Mouse (Mus musculus) MEL (cell line): Measurements from ENCODE around the gene Skap2. TPM values are rescaled to one million over a fixed set of nuclear protein-coding genes. Genes with fewer than 3 reads are reported as not detected.

ENCODE experiments used
- DNase-seq: peaks from one replicate; pipeline ENCODE4 v3.0.0; 2011; ENCODE audit warnings: low read depth, low spot score
- H3K27ac ChIP-seq: 2 replicates; pipeline ENCODE4 v1.5.1; 2012; ENCODE audit warnings: low read depth, mild to moderate bottlenecking, control low read depth, low read length, moderate library complexity; ENCODE audit not compliant: control insufficient read depth
- H3K27me3 ChIP-seq, 2 experiments: fragments of 150-350 bp in 1 of 2; sonication (generic) in 1 of 2; 2 replicates each; pipeline ENCODE4 v1.6.1; 2012; ENCODE audit warnings: low read length in 2 of 2, mild to moderate bottlenecking in 2 of 2, improper control_type of control experiment in 1 of 2, moderate library complexity in 1 of 2; ENCODE audit not compliant: insufficient read depth in 2 of 2, control insufficient read depth in 1 of 2
- H3K36me3 ChIP-seq, 2 experiments: 2 replicates each; pipeline ENCODE4 v1.6.1; 2012 to 2014; ENCODE audit warnings: low read length in 2 of 2, improper control_type of control experiment in 1 of 2, inconsistent platforms in 1 of 2, mild to moderate bottlenecking in 1 of 2; ENCODE audit not compliant: insufficient read depth in 2 of 2, control insufficient read depth in 1 of 2
- H3K4me1 ChIP-seq, 2 experiments: fragments of 150-350 bp in 1 of 2; sonication (generic) in 1 of 2; 2 replicates each; pipeline ENCODE4 v1.6.1; 2012; ENCODE audit warnings: low read length in 2 of 2, improper control_type of control experiment in 1 of 2, mild to moderate bottlenecking in 1 of 2; ENCODE audit not compliant: insufficient read depth in 2 of 2, control insufficient read depth in 1 of 2
- H3K4me3 ChIP-seq, 2 experiments: fragments of 150-350 bp in 1 of 2; sonication (generic) in 1 of 2; 2 replicates each; pipeline ENCODE4 v1.5.1; 2012; ENCODE audit warnings: low read depth in 2 of 2, low read length in 2 of 2, mild to moderate bottlenecking in 2 of 2, moderate library complexity in 2 of 2, control low read depth in 1 of 2, improper control_type of control experiment in 1 of 2; ENCODE audit not compliant: control insufficient read depth in 1 of 2, insufficient read depth in 1 of 2
- H3K79me2 ChIP-seq: 2 replicates; pipeline ENCODE4 v1.6.1; 2012; ENCODE audit warnings: mild to moderate bottlenecking, low read length, moderate library complexity; ENCODE audit not compliant: control insufficient read depth, poor library complexity, insufficient read depth
- H3K9ac ChIP-seq: 2 replicates; pipeline ENCODE4 v1.6.1; 2012; ENCODE audit warnings: low read depth, mild to moderate bottlenecking, control low read depth, low read length, moderate library complexity; ENCODE audit not compliant: control insufficient read depth, poor library complexity, severe bottlenecking
- H3K9me3 ChIP-seq: fragments of 150-350 bp; sonication (generic); replicated peaks from 2 replicates; pipeline ENCODE4 v1.6.1; 2012; ENCODE audit warnings: mild to moderate bottlenecking, low read length, improper control_type of control experiment, moderate library complexity; ENCODE audit not compliant: insufficient read depth
- CHD2 ChIP-seq: IDR thresholded peaks from 2 replicates; pipeline ENCODE4 v1.6.1; 2011; ENCODE audit warnings: low read length, improper control_type of control experiment
- CTCF ChIP-seq, 3 experiments: IDR thresholded peaks in 2 of 3; conservative IDR thresholded peaks in 1 of 3; 2 replicates each; pipeline ENCODE4 v1.5.1; 2011 to 2012; ENCODE audit warnings: low read length in 3 of 3, low read depth in 2 of 3, mild to moderate bottlenecking in 2 of 3, improper control_type of control experiment in 1 of 3, inconsistent platforms in 1 of 3, mixed read lengths in 1 of 3, moderate library complexity in 1 of 3; ENCODE audit not compliant: control insufficient read depth in 1 of 3, insufficient read depth in 1 of 3, poor library complexity in 1 of 3, severe bottlenecking in 1 of 3
- ETS1 ChIP-seq: IDR thresholded peaks from 2 replicates; pipeline ENCODE4 v1.6.1; 2012; ENCODE audit warnings: low read depth, mild to moderate bottlenecking, inconsistent platforms, low read length, improper control_type of control experiment, moderate library complexity
- KAT2A ChIP-seq: conservative IDR thresholded peaks from 2 replicates; pipeline ENCODE4 v1.6.1; 2012; ENCODE audit warnings: low read depth, low read length, improper control_type of control experiment, inconsistent platforms
- MAZ ChIP-seq: IDR thresholded peaks from 2 replicates; pipeline ENCODE4 v1.6.1; 2012; ENCODE audit warnings: low read depth, mild to moderate bottlenecking, inconsistent platforms, low read length, improper control_type of control experiment
- MEF2A ChIP-seq: IDR thresholded peaks from 2 replicates; pipeline ENCODE4 v1.6.1; 2014; ENCODE audit warnings: low read depth, mild to moderate bottlenecking, inconsistent platforms, low read length, improper control_type of control experiment; ENCODE audit not compliant: poor library complexity, insufficient replicate concordance, severe bottlenecking; ENCODE audit errors: extremely low read depth
- MXI1 ChIP-seq: IDR thresholded peaks from 2 replicates; pipeline ENCODE4 v1.6.1; 2011; ENCODE audit warnings: mild to moderate bottlenecking, low read depth, low read length, improper control_type of control experiment
- MYB ChIP-seq: IDR thresholded peaks from 2 replicates; pipeline ENCODE4 v1.6.1; 2011; ENCODE audit warnings: mild to moderate bottlenecking, low read depth, low read length, improper control_type of control experiment
- RAD21 ChIP-seq: IDR thresholded peaks from 2 replicates; pipeline ENCODE4 v1.6.1; 2011; ENCODE audit warnings: mild to moderate bottlenecking, low read depth, low read length, improper control_type of control experiment
- SMC3 ChIP-seq: IDR thresholded peaks from 2 replicates; pipeline ENCODE4 v1.6.1; 2011; ENCODE audit warnings: low read depth, low read length, improper control_type of control experiment
- TAL1 ChIP-seq: IDR thresholded peaks from 2 replicates; pipeline ENCODE4 v1.6.1; 2012; ENCODE audit warnings: mild to moderate bottlenecking, inconsistent platforms, low read length, moderate library complexity, mixed read lengths
- TCF12 ChIP-seq: IDR thresholded peaks from 2 replicates; pipeline ENCODE4 v1.6.1; 2014; ENCODE audit warnings: low read depth, mild to moderate bottlenecking, inconsistent platforms, low read length, improper control_type of control experiment, moderate library complexity
- ZC3H11A ChIP-seq: IDR thresholded peaks from 2 replicates; pipeline ENCODE4 v1.6.1; 2012; ENCODE audit warnings: low read depth, mild to moderate bottlenecking, inconsistent platforms, low read length, improper control_type of control experiment
- ZMIZ1 ChIP-seq: IDR thresholded peaks from 2 replicates; pipeline ENCODE4 v1.6.1; 2012; ENCODE audit warnings: low read depth, mild to moderate bottlenecking, inconsistent platforms, low read length, improper control_type of control experiment, moderate library complexity
- ZNF384 ChIP-seq: IDR thresholded peaks from 2 replicates; pipeline ENCODE4 v1.6.1; 2012; ENCODE audit warnings: low read depth, mild to moderate bottlenecking, inconsistent platforms, low read length, improper control_type of control experiment
- polyA plus RNA-seq, 2 experiments: library from polyadenylated mRNA; stranded (reverse) in 1 of 2; unstranded in 1 of 2; fragments of >175 nt in 1 of 2; fragments of >200 nt in 1 of 2; gene quantifications; 2 replicates each; pipeline versions ENCODE4 v1.2.1 to v1.2.4; 2012; ENCODE audit warnings: low replicate concordance in 2 of 2, low read depth in 1 of 2; ENCODE audit not compliant: insufficient read length in 2 of 2, insufficient read depth in 1 of 2, missing spikeins in 1 of 2
- total RNA-seq: library from RNA; depleted of rRNA; stranded (reverse); fragments of 300-350 nt; gene quantifications from 2 replicates; pipeline ENCODE4 v1.2.3, GENCODE M21; 2012

Gene Skap2
- total and polyA plus RNA-seq, 3 experiments: 17.8 to 31.3 TPM; not detected in 1

DNA sequence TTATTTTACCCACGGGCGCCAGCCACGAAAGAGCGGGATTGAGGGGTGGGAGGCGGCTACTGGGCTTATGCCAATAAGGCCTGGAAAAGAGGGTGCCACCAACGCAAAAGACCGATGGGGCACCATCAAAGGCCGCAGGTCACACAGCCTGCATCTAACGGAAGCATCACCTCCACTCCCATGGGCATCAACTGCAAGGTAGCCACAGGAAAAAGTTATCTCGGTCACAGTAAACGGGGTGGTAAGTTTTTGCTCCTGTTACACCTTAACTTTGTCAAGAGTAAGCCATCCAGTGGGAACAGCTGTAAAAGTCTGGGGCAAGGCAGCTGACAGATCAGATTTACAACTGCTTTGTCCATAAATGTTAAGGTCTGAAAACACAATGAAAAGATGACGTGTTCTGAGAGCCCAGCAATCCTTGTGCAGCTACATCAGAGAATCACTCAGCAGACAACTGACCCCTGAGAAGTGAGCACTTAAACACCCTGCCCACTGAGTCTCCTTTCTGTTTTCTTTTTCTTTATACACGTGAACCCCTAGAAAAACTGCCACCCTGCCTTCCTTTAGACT is 5.6 kb downstream of the Skap2 start:
- H3K4me1 ChIP-seq: peaks cover 0 to 2% of the 10 kb centered on the region in 2 experiments; a peak in 3 of 4 replicates
- no peaks in the 10 kb centered on the region for H3K9me3 ChIP-seq
- no peak overlapping the region for H3K9ac ChIP-seq
- H3K4me3 ChIP-seq: no peak overlapping the region
- peaks cover 0 to 6% of the 10 kb centered on the region in 2 experiments; a peak in 2 of 4 replicates for H3K36me3 ChIP-seq
- no peaks in the 10 kb centered on the region for H3K27me3 ChIP-seq
- no peak for TF ChIP-seq KAT2A
- no peak for TF ChIP-seq ZMIZ1
- no peak for TF ChIP-seq ZNF384
- TF ChIP-seq ETS1: no peak
- no peak for TF ChIP-seq TCF12
- no peak for TF ChIP-seq MXI1
- no peak for TF ChIP-seq CTCF (IDR thresholded peaks at IDR 0.05 in 2 of 3, conservative IDR thresholded peaks at IDR 0.05 in 1 of 3; ENCODE audit: control insufficient read depth in 1 of 3, insufficient read depth in 1 of 3, low read depth in 2 of 3, low read length in 3 of 3, poor library complexity in 1 of 3, severe bottlenecking in 1 of 3)
- no peak for TF ChIP-seq SMC3
- TF ChIP-seq MEF2A: no peak
- no peak for TF ChIP-seq RAD21
- TF ChIP-seq TAL1: no peak
- TF ChIP-seq CHD2: no peak
- no peak for TF ChIP-seq MYB
- H3K79me2 ChIP-seq: peaks cover 1% of the 10 kb centered on the region
- no peak for DNase-seq
- no peak overlapping the region for H3K27ac ChIP-seq

DNA sequence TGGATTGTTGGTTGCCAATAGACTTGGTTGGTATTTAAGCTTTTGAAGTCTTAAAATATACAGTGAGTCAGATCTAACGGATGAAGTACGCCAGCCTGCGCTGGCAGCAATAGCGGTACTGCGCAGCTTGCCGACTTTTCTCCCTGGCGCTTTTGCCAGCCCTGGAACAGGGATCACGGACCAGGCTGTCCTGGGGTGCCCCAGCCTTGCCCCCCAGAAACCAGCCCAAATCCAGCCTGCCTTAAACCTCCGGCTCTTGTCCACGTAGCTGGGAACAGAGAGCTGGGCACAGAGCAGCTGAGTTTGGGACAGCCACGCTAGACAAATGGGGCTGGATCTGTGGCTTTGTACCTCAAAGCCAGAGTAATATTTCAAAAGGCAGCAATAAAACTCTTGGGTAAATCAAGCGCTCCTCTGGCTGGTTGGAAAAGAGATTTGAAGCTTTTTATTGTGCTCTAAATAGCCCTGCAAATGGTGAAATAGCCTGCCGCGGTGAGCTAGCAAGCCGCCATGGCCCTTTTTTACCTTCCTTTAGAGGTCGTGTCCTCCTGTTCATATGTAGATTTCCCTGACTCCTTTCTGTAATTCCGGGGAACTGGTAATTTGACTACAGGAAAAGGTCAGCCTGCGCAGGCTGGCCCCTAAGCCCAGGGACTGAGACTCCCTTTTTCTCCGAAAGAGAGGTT is 6.2 kb downstream of the Skap2 start:
- Histone ChIP-seq H3K4me1 (peaks cover 0 to 2% of the 10 kb centered on the region in 2 experiments; a peak in 2 of 4 replicates), H3K9me3 (no peaks in the 10 kb centered on the region), H3K27me3 (no peaks in the 10 kb centered on the region), H3K27ac (no peak overlapping the region), H3K9ac (no peak overlapping the region), H3K79me2 (peaks cover 1% of the 10 kb centered on the region; the same call in 1 of the 2 replicates), H3K4me3 (no peak overlapping the region), H3K36me3 (peaks cover 0 to 1% of the 10 kb centered on the region in 2 experiments; a peak in 2 of 4 replicates)
- DNase-seq: no peak
- TF ChIP-seq RAD21: no peak
- no peak for TF ChIP-seq MAZ
- TF ChIP-seq MYB: no peak
- no peak for TF ChIP-seq ZNF384
- no peak for TF ChIP-seq MEF2A
- no peak for TF ChIP-seq ZC3H11A
